Mouse (Mus musculus) splenic B cell, adult 2 months (primary cell): ENCODE data around the gene Mapkbp1.
A peak's percentile ranks its signal among the peaks of the same experiment; 100 is the strongest.

ENCODE experiments used
- DNase-seq: peaks from one replicate; pipeline ENCODE4 v3.0.0-alpha.2; 2011; ENCODE audit warnings: low read depth, low spot score
- H3K27me3 ChIP-seq: 2 replicates; pipeline ENCODE4 v1.6.1; 2012; ENCODE audit warnings: mild to moderate bottlenecking, low read length, moderate library complexity, mixed read lengths; ENCODE audit not compliant: control insufficient read depth, poor library complexity, insufficient read depth, severe bottlenecking
- H3K36me3 ChIP-seq: 2 replicates; pipeline ENCODE4 v1.6.1; 2012; ENCODE audit warnings: mild to moderate bottlenecking, low read length, moderate library complexity, mixed read lengths; ENCODE audit not compliant: control insufficient read depth, poor library complexity, insufficient read depth, severe bottlenecking

Mapkbp1 gene

DNA sequence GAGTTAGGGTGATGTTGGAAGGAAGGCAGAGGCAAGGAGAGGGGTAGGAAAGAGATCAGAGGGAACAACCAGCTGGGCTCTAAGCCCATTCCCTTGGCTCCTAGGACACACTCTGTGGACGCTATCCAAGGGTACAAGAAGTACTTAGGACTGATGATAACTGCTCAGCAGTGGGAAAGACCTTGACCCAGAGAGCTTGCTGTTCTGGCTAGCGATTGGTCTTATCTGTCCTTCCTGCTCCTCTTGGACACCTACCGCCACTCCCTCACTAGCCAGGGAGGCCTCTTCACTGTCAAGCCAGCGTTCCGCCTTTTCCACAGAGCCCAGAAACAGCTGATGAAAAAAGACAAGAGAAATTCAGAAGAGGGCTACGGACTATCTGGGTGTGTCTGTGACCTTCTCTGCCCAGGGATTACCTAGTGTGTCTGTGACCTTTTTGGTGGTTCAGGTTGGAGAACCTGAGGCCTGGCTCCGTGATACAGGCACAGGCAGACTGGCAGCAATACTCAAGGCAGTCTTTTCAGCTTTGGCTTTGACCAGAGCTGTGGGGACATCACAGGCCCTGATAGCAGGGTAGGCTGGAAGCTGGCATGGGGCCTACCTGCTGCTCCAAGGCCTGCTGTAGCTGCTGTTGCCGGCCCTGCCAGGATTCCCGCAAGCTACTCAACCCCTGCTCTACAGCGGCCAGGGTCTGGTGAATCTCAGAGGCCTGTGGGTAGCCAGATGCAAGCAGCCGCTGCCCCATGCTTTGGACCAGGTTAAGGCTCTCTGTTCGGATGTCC is 82.5 kb downstream of the Mapkbp1 start:
- no peak for DNase-seq
- no peaks in the 10 kb centered on the region for H3K36me3 ChIP-seq

DNA sequence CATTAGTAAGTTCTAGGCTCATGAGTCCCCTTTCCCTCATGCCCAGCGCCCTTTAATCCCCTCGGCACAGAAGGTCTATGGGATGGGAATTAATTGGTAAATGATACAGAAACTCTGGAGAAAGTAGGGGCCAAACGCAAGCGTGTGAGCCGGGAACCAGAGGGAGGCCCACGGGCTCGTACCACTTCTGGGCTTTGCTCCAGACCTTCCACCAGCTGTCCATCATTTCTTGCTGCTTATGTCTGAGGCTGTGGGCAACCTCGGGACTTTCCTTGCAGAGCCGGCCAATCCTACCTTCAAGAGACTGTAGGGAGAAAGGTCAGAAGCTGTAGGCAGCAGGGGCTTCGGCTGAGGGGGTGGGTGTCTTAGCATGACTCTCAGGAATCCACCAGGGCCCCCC is 83.4 kb downstream of the Mapkbp1 start:
- H3K36me3 ChIP-seq, result no peaks in the 10 kb centered on the region

More for the DNA sequence above, 82.5 kb downstream of the Mapkbp1 start:
- no peaks in the 10 kb centered on the region for H3K27me3 ChIP-seq

DNA sequence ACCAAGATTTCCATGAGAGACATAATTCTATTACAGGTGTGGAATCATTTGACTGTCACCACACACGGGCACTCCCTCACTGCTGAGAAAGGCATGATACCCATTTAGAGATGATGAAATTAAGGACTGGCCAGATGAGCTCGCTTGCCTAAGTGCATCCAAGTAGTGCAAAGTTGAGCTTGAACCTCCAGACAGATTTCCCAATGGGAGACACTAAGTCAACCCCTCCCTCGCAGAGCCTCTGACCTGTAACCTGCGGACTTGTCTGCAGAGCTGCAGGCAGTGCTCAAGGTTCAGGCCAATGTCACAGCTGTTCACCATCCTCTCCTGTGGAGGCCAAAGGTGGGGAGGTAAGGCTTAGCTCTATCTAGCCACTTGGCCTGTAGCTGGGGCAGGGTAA is 86.3 kb downstream of the Mapkbp1 start:
- H3K27me3 ChIP-seq, result no peaks in the 10 kb centered on the region
- no peak for DNase-seq

More for the DNA sequence above, 83.4 kb downstream of the Mapkbp1 start:
- DNase-seq, result no peak
- H3K27me3 ChIP-seq, result no peaks in the 10 kb centered on the region

DNA sequence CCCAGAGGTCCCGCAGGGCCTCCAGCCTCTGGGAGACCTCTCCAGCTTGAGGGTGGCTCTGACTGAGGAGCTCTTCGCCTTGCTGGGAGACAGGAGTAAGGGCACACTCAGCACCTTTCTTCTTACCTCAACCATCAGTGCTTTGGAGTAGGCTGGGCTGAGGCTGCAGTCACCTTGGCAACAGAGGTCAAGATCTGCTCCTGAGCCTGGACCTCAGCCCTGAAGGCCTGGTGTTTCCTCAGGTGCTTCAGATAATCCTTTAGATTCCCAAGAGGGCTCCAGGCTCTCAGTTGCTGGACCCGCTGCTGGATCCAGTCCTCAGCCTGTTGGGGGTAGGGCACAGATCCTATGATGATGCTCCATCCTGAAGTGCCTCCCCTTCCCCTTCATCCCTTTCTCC is 87.0 kb downstream of the Mapkbp1 start:
- no peaks in the 10 kb centered on the region for H3K27me3 ChIP-seq
- DNase-seq, result no peak

More for the DNA sequence above, 86.3 kb downstream of the Mapkbp1 start:
- H3K36me3 ChIP-seq, result no peaks in the 10 kb centered on the region

DNA sequence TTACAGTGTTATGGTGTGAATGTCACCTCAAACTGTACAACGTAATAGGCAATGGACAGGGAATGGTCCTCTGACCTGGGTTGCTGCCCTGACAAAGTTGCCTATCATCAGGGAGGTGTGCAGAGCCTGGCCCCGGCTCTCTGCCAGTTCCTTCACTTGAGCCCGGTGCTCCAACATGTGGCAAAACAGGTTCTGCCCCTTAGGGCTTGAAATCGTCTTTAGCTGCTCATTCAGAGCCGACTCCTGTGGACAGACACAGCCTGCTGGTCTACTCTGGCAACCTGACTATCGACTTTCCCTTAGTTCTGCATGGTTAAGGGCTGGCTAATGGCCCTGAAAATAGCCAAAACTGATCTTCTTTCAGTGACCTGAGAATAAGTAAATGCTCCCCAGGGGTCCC is 87.7 kb downstream of the Mapkbp1 start:
- no peak for DNase-seq
- no peaks in the 10 kb centered on the region for H3K27me3 ChIP-seq
- no peaks in the 10 kb centered on the region for H3K36me3 ChIP-seq

More for the DNA sequence above, 87.0 kb downstream of the Mapkbp1 start:
- no peaks in the 10 kb centered on the region for H3K36me3 ChIP-seq

DNA sequence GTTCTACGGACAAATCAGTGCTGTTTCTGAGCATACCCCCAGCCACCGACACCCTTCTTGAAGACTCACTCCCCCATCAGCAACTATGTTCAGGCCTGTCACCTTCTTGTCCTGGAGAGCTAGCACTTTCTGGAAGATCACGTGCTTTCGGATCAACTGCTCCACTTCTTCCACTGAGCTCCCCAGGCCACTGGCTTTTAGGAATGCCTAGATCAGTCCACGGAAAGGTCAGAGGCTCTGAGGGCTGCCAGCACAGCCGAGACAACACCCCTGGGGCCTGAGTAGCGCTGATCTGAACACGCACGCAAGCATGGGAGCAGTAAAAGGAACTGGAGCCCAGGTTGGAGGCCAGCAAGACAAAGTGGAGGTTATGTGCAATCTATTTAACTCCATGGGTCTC is 88.2 kb downstream of the Mapkbp1 start:
- no peaks in the 10 kb centered on the region for H3K27me3 ChIP-seq
- H3K36me3 ChIP-seq, result no peaks in the 10 kb centered on the region
- DNase-seq, result no peak

DNA sequence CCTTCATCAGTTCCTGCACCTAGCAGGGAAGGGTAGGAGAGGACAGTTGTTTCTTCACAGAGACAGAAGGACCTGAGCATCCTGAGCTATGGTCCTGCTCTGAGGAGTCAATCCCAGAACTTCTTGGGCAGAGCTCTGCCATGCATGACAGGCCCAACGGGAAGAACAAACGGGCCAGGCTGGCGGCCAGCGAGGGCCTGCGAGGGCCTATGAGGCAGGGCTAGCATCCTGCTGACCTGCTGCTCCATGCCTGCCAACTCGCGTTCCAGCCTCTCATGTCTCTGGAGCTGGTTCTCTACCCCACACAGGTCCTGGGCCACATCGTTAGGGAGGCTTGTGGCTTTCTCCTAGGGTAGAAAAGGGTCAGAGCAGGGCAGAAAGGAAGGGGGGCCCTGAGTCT is 89.7 kb downstream of the Mapkbp1 start:
- DNase-seq, result no peak
- H3K27me3 ChIP-seq, result no peaks in the 10 kb centered on the region
- no peaks in the 10 kb centered on the region for H3K36me3 ChIP-seq

DNA sequence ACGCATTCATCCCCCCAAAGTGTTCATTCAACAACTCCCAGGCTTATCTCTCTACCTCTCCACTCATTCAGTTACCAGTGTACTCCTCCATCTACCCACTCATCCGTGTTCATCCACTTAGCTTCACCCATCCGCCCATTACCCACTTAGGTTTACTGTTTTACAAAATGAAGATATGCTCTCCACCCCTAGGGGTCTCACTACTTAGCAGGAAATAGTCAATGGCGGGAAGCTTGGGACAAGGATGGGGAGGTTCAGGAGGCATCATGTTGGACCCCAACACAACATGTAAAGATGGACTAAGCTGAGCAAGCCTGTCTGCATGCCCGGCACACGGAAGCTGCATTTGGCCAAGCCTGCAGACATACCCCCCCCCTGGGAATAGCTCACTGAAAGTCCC is 92.1 kb downstream of the Mapkbp1 start:
- Histone ChIP-seq H3K27me3 (no peaks in the 10 kb centered on the region), H3K36me3 (no peaks in the 10 kb centered on the region)
- no peak for DNase-seq

DNA sequence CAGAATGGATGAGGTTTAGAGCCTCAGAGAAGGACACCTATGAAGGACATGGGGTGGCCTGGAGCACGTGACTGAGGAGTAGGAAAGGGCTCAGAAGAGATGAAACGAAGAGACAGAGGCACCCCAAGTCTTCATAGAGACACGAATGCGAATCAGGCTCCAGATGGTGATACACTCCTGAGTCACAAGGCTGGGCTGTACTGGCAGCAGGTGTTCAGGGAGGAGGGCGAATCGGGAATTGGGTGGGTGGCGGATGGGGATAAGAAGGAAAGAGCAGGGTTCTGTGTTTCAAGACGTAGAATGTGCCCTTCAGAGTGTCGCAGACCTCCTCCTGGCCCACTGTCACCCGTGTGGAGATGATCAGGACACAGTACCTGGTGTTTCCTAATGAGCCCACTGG is 92.7 kb downstream of the Mapkbp1 start:
- H3K27me3 ChIP-seq, result no peaks in the 10 kb centered on the region
- no peaks in the 10 kb centered on the region for H3K36me3 ChIP-seq
- DNase-seq, result no peak

DNA sequence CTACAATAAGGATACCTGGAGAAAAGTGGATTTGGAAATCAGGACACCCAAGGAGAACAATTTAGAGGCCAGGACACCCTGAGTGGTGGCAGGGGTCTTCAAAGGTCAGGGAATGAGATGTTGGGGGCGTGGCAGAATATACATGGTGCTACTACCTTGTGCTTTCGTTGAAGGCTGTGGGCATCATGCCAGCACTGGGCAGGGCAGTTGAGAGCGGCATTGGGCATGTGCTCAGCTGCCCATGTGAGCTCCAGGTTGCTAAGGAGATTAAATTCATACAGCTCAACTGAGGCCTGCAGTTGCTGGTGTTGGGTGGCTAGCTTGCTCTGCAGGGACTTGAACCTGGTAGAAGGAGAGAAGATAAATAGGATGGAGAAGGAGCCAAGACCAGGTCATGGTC is 93.7 kb downstream of the Mapkbp1 start:
- H3K27me3 ChIP-seq, result no peaks in the 10 kb centered on the region

DNA sequence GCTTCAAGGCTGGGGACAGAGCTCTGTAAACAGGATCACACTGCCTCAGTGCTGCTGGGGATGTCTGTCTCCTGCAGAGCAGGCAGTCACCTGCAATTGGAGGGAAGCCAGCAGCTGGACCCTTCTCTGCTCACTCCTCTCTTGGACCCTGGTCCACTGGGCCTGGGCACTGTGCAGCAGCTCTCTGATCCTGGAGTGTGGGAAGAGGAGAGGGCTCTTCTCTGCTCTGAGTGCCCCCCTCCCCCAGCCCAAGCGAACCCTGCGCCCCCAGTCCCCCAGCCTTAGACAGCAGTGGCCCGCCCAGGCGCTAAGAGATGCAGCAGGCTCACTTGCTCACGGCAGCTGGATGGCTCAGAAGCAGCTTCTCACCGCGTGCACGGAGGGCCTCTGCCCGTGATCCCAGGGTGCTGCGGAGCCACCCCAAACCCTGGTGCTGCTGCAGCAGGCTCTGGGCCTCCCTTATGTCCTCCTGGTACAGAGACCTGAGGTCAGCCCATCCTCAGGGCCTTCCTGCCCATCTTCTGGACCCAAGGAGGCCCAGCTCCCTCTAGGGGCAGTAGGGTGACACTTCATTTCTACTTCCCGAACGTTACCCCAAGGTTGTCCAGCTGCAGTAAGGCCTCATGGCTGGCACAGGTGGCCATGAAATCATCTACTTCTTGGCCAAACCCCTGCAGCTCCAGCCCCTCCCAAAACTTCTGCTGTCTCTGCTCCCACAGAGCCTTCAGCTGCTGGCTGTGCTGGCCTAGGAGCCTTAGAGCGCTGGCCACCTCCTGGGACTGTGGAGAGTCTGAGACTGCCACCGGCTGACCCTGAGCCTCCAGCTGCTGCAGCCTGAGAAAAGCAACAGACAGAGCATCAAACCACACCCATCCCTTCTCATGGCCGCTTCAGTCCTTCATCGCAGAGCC is 96.3 kb downstream of the Mapkbp1 start:
- peak; percentile 31 for DNase-seq
- H3K27me3 ChIP-seq, result no peaks in the 10 kb centered on the region
- H3K36me3 ChIP-seq, result no peaks in the 10 kb centered on the region

More for the DNA sequence above, 93.7 kb downstream of the Mapkbp1 start:
- no peak for DNase-seq
- no peaks in the 10 kb centered on the region for H3K36me3 ChIP-seq

DNA sequence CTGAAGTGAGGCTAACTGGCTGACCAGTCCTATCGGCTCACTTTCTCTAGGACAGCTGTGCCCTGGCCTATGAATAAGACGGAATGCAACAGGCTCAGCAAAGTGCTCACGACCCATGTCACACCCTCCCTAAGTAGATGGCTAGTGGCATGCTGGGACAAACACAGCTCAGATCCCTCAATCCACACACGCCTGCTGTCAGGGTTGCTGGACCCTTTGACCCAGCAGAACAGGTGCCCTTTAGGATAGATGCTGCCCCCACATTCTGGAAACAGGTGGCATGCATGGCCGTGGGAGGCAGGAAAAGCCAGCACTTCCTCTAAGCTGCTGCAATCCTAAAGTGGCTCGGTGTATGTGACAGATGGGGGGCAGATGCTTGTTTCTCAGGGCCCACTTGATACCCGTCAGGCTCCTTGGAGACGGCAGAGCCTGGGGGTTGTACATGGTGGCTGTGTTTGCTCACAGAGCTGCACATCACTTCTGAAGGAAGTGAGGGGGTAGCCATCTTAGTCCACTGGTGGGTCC is 97.0 kb downstream of the Mapkbp1 start:
- DNase-seq, result no peak
- Histone ChIP-seq H3K27me3 (no peaks in the 10 kb centered on the region), H3K36me3 (no peaks in the 10 kb centered on the region)

DNA sequence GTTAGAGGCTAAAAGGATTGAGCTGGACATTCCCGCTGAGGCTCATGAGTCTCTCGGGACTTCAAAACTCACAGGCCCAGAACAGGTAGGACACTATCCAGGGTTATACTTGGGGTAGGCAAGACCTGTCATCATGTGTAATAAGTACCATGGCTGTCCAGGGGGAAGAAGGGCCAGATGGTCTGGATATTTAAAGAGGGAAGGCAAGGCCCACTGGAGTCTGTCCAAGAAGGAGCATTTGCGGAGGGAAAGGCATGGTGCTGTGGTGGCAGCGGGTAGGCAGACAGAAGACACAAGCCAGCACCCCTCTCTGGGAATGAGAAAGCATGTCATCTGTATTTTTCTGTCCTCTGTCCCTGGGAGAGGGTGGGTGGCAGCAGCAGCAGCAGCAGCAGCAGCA is 101.6 kb downstream of the Mapkbp1 start:
- Histone ChIP-seq H3K27me3 (no peaks in the 10 kb centered on the region), H3K36me3 (no peaks in the 10 kb centered on the region)
- DNase-seq, result no peak

DNA sequence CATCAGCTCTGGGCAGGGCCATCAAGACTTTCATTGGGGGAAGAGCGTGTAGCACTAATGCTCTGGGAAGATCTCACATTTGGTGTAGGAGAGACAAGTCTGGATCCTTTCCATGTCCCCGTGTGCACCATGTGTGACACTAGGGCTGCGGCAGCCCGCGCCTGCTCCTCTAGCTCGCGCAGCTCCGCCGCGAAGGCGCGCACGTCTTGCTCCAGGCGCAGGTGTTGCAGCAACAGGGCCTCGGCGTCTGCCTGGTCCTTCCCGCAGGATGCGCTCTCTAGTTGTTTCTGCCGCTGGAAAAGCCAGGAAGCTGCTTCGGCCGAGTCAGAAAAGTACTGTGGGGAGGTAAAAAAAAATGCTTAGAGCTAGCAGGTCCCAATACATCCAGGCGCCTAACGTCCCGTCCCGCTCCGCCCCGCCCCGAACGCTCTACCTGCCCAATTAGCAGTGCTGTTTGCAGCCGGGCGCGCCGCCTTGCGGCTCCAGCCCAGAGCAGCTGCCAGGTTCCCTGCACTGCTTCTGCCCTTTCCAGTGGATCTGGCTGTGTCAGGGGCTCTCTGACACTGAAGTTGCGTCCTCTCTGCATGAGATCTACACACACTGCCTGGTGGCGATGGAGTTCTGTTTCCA is 103.7 kb downstream of the Mapkbp1 start:
- H3K27me3 ChIP-seq, result no peaks in the 10 kb centered on the region
- DNase-seq, result peak; percentile 48
- no peaks in the 10 kb centered on the region for H3K36me3 ChIP-seq
